Mouse (Mus musculus): Measurements from ENCODE around the gene Mrps2.

DNA sequence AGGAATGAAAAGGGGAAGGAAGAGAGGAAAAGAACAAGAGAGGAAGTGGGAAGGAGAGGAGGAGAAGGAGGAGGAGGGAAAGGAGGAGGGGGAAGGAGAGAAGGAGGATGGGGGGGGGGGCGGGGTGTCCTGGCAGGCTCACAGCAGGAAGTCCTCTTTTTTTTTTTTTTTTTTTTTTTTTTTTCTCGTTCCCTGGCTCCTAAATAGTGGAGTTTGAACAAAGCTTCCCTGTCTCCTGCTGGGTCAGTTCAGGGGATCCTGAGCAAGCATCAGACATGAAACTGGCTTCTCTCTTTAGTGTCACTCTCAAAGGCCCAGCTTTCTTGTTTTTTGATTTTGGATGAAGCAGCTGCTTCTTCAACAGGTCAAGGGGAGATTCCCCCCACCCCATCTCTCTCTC is 34.4 kb upstream of the Mrps2 start:
- TF ChIP-seq CTCF (IDR thresholded peaks at IDR 0.05; ENCODE audit: control insufficient read depth, insufficient read depth, insufficient read length) = no peak
- TF ChIP-seq USF1 (IDR thresholded peaks at IDR 0.05; ENCODE audit: low read depth) = no peak
- no peak for TF ChIP-seq MYOG (IDR thresholded peaks at IDR 0.05; ENCODE audit: control insufficient read depth, extremely low read depth, insufficient read length)
- no peak for TF ChIP-seq MAX (IDR thresholded peaks at IDR 0.05)
